Mouse (Mus musculus) heart, embryonic 12.5 days (tissue): ENCODE measurements around the gene Pik3ip1. TPM values are rescaled to one million over a fixed set of nuclear protein-coding genes. Genes with fewer than 3 reads are reported as not detected.

Experiments
- ATAC-seq: fragments of 200-750 bp; cut with Nextera tagmentation; 2 replicates; pipeline ENCODE4 v1.8.0; 2017; ENCODE audit warnings: moderate TSS enrichment, moderate library complexity; ENCODE audit not compliant: insufficient number of reproducible peaks, low FRiP score
- H3K27ac ChIP-seq: fragments of 300-500 bp; sonication (generic); 2 replicates; pipeline ENCODE4 v1.5.1; 2016; ENCODE audit warnings: mild to moderate bottlenecking, moderate library complexity; ENCODE audit not compliant: poor library complexity, severe bottlenecking
- H3K27me3 ChIP-seq: fragments of 300-500 bp; sonication (generic); replicated peaks from 2 replicates; pipeline ENCODE4 v1.6.1; 2016; ENCODE audit warnings: mild to moderate bottlenecking, moderate library complexity
- H3K36me3 ChIP-seq: fragments of 300-500 bp; sonication (generic); 2 replicates; pipeline ENCODE4 v1.6.1; 2016; ENCODE audit warnings: mild to moderate bottlenecking, moderate library complexity
- H3K4me1 ChIP-seq: fragments of 300-500 bp; sonication (generic); replicated peaks from 2 replicates; pipeline ENCODE4 v1.6.1; 2016; ENCODE audit warnings: mild to moderate bottlenecking
- H3K4me2 ChIP-seq: fragments of 300-500 bp; sonication (generic); 2 replicates; pipeline ENCODE4 v1.6.1; 2016; ENCODE audit warnings: mild to moderate bottlenecking, moderate library complexity
- H3K4me3 ChIP-seq: fragments of 300-500 bp; sonication (generic); 2 replicates; pipeline ENCODE4 v1.5.1; 2016; ENCODE audit warnings: mild to moderate bottlenecking
- H3K9ac ChIP-seq: fragments of 300-500 bp; sonication (generic); 2 replicates; pipeline ENCODE4 v1.6.1; 2016; ENCODE audit warnings: mild to moderate bottlenecking, moderate library complexity
- H3K9me3 ChIP-seq: fragments of 300-500 bp; sonication (generic); replicated peaks from 2 replicates; pipeline ENCODE4 v1.6.1; 2016; ENCODE audit warnings: mild to moderate bottlenecking, moderate library complexity
- WGBS: fragments of 180-500 bp; shearing (Covaris S2); methylation state at CpG from one replicate; pipeline ENCODE4 v1.1.7; 2016; 5-methylcytosine and 5-hydroxymethylcytosine counted together
- polyA plus RNA-seq: library from polyadenylated mRNA; unstranded; fragments of >200 nt; fragmentation: Nextera tagmentation; extraction: Ambion mirVana; gene quantifications from 2 replicates; pipeline ENCODE4 v1.2.1, GENCODE M21; 2016

Gene Pik3ip1
- polyA plus RNA-seq, 1 experiment from 2014 or later, result 21.3 TPM

DNA sequence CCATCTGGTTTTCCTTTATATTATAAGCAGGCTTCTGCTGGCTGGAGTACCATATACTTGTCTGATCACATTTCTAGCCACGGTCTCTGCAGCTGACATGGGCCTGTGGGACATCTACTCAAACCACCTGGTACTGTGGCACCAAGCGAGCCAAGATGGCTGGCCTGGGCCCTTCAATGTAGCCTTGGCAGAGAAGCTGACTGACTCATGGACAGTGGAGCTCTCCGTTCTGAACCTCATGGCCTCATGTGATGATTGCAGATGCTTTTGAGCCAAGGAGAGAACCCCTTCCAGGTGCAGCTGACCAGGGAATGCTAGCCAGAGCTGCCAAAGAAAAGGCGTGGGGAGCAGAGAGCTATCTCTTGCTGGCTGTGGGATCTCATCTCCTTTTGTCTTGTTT, 24.4 kb upstream of the Pik3ip1 start:
- Histone ChIP-seq H3K36me3 (peaks cover 96% of the 10 kb centered on the region), H3K4me2 (no peak overlapping the region), H3K27ac (no peak overlapping the region), H3K9me3 (no peaks in the 10 kb centered on the region), H3K9ac (no peak overlapping the region), H3K27me3 (no peaks in the 10 kb centered on the region), H3K4me3 (no peak overlapping the region), H3K4me1 (peaks cover 21% of the 10 kb centered on the region)
- ATAC-seq, result no peak
- WGBS, result 88% methylated on average over 4 of the region's 4 CpGs

GRCm38 (mm10) chr11:3307875-3308274, 22.3 kb upstream of the Pik3ip1 start:
- Histone ChIP-seq H3K4me3 (no peak overlapping the region), H3K36me3 (peaks cover 90% of the 10 kb centered on the region), H3K27me3 (no peaks in the 10 kb centered on the region), H3K4me1 (peaks cover 15% of the 10 kb centered on the region), H3K9me3 (no peaks in the 10 kb centered on the region), H3K9ac (no peak overlapping the region), H3K4me2 (no peak overlapping the region), H3K27ac (no peak overlapping the region)
- ATAC-seq, result no peak
- WGBS, result 89% methylated on average over 3 of the region's 3 CpGs

DNA sequence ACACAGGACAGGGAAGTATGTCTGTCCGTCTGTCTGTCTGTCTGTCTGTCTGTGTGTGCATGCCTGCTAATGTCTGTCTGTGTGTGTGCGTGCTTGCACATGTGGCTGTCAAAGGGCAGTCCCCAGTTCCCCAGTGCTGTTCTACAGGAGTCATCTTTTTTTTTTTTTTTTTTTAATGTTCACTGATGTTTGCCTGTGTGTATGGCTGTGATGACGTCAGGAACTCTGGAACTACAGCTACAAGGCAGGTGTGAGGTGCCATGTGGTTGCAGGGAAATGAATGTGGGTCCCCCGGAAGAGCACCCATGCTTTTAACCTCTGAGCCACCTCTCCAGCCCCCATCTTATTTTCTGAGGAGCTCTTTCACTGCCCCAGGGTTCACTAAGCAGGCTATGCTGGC, 20.3 kb upstream of the Pik3ip1 start:
- Histone ChIP-seq H3K4me2 (no peak overlapping the region), H3K36me3 (peaks cover 73% of the 10 kb centered on the region), H3K27ac (no peak overlapping the region), H3K4me3 (no peak overlapping the region), H3K9me3 (no peaks in the 10 kb centered on the region), H3K27me3 (no peaks in the 10 kb centered on the region), H3K4me1 (peaks cover 13% of the 10 kb centered on the region), H3K9ac (no peak overlapping the region)
- no peak for ATAC-seq
- 93% methylated on average over 4 of the region's 4 CpGs for whole genome bisulfite sequencing

GRCm38 (mm10) chr11:3310789-3311585, 19.2 kb upstream of the Pik3ip1 start:
- Histone ChIP-seq H3K4me2 (no peak overlapping the region), H3K9ac (no peak overlapping the region), H3K9me3 (no peaks in the 10 kb centered on the region), H3K4me1 (peaks cover 13% of the 10 kb centered on the region), H3K27ac (no peak overlapping the region), H3K36me3 (peaks cover 62% of the 10 kb centered on the region), H3K27me3 (no peaks in the 10 kb centered on the region), H3K4me3 (no peak overlapping the region)
- no peak for ATAC-seq
- 76% methylated on average over 10 of the region's 10 CpGs for WGBS

DNA sequence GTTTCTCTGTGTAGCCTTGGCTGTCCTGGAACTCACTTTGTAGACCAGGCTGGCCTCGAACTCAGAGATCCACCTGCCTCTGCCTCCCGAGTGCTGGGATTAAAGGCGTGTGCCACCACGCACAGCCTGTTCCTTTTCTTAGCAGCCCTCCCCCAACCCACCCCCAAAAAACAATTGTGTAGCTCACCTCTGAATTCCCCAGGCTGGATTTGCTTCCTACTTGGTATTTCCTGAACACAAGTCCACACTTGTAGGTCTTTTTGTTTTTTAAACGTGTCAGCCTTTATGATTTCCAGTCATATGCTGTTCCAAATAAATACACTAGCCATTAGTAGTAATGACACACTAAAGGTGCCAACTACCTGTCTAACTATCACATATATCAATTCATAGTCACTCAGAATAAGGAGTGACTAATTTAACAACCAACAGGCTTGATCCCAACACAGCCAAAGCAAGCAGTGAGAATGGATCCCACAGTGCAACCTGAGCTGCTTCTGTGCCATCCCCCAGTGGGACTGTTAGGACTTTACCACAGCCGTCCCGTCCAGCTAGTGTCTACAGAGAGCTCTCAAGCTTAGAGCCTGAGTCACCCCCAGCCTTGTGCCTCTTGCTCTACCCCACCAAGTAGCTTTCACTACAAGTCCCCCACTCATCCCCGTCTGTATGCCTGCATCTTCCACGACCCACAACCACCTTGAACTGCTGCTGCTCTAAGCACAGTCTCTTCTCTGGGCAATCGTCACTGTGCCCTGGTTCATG, 18.4 kb upstream of the Pik3ip1 start:
- 82% methylated on average over 10 of the region's 10 CpGs for WGBS
- Histone ChIP-seq H3K9ac (no peak overlapping the region), H3K27me3 (no peaks in the 10 kb centered on the region), H3K4me3 (no peak overlapping the region), H3K4me2 (no peak overlapping the region), H3K36me3 (peaks cover 55% of the 10 kb centered on the region), H3K27ac (no peak overlapping the region), H3K4me1 (peaks cover 13% of the 10 kb centered on the region), H3K9me3 (no peaks in the 10 kb centered on the region)
- no peak for ATAC-seq

DNA sequence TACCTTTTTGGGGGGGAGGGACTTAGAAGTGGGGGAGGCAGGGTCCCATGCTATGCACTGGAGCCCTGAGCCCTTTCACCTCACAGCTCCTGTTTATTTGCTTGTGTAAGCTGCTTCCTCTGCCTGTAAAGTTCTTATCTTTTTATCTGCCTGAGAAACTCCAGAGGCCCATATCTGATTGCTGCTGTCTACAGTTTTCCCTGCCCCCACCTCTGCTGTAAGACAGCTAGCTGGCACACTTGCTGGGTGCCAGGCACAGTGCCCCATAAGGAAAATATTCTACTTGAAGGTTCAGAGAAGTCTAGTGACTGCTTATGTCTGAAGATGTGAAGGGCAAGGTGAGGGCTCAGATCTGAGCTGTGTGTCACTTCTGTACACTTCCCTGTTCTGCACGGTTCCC, 16.9 kb upstream of the Pik3ip1 start:
- Histone ChIP-seq H3K27ac (no peak overlapping the region), H3K4me1 (peaks cover 13% of the 10 kb centered on the region), H3K27me3 (no peaks in the 10 kb centered on the region), H3K4me2 (no peak overlapping the region), H3K4me3 (no peak overlapping the region), H3K36me3 (peaks cover 49% of the 10 kb centered on the region), H3K9ac (no peak overlapping the region), H3K9me3 (no peaks in the 10 kb centered on the region; the same call in 1 of the 2 replicates)
- WGBS, result 76% methylated on average over 1 of the region's 1 CpGs
- no peak for ATAC-seq

- H3K4me2 ChIP-seq, result no peak overlapping the region
- H3K9ac ChIP-seq, result no peak overlapping the region
- H3K4me1 ChIP-seq, result peaks cover 13% of the 10 kb centered on the region
- H3K4me3 ChIP-seq, result no peak overlapping the region
- 25% methylated on average over 2 of the region's 2 CpGs for WGBS
- ATAC-seq, result peak; percentile 45
- no peak overlapping the region for H3K27ac ChIP-seq
- peaks cover 40% of the 10 kb centered on the region for H3K36me3 ChIP-seq
- H3K27me3 ChIP-seq, result no peaks in the 10 kb centered on the region
- no peaks in the 10 kb centered on the region; the same call in 1 of the 2 replicates for H3K9me3 ChIP-seq
Measured at GRCm38 (mm10) chr11:3314148-3314547, 16.1 kb upstream of the Pik3ip1 start.

GRCm38 (mm10) chr11:3318286-3318685, 11.9 kb upstream of the Pik3ip1 start:
- no peak for ATAC-seq
- WGBS, result 84% methylated on average over 3 of the region's 3 CpGs

GRCm38 (mm10) chr11:3328271-3328670, 1.9 kb upstream of the Pik3ip1 start:
- Histone ChIP-seq H3K36me3 (peaks cover 2% of the 10 kb centered on the region; the same call in 1 of the 2 replicates), H3K4me2 (no peak overlapping the region), H3K4me3 (no peak overlapping the region), H3K4me1 (peaks cover 26% of the 10 kb centered on the region), H3K27ac (no peak overlapping the region), H3K9me3 (no peaks in the 10 kb centered on the region), H3K9ac (no peak overlapping the region), H3K27me3 (no peaks in the 10 kb centered on the region)
- ATAC-seq, result no peak
- 73% methylated on average over 5 of the region's 5 CpGs for WGBS

More at GRCm38 (mm10) chr11:3318286-3318685, 11.9 kb upstream of the Pik3ip1 start:
- Histone ChIP-seq H3K4me3 (no peak overlapping the region), H3K27me3 (no peaks in the 10 kb centered on the region), H3K4me2 (no peak overlapping the region), H3K9ac (no peak overlapping the region), H3K4me1 (no peaks in the 10 kb centered on the region), H3K36me3 (peaks cover 14% of the 10 kb centered on the region), H3K9me3 (no peaks in the 10 kb centered on the region; the same call in 1 of the 2 replicates), H3K27ac (no peak overlapping the region)

DNA sequence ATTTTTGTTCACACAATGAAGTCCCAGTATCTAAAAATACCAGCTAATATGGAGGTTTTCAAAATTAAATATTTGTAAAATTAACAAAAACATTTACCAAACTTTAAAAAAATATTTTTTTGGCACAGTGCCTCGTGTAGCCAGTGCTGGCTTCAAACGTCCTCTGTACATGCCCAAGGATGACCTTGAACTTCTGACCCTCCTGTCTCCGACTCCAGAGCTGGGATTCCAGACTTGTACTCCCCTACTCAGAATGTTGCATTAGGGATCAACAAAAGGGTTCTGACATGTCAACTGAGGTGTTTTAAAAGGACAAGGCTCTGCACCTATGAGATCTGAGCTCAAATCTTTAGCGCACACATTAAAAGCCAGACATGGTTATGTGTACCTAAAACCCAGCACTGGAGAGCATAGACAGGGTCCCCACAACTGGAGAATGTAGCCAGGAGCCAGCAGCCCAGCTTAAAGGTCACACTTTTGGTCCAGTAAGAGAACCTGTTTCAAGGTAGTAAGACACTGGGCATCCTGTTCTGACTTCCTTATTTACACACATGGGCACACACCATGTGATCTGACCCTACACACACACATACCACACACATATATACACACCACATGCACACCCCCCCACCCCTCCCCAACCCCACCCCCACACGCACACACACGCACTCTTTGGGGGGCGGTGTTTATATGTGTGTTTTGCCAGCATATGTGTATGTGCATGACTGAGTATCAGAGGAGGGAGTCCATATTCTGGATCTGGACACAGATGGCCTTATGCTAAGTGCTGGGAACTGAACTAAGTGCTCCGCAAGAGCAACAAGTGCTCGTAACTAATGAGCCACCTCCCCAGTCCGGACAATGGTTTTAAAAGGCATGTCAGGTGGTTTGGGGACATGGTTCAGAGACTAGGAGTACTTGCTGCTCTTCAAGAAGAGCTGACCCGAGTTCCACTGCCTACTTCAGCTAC, 1.1 kb upstream of the Pik3ip1 start:
- Histone ChIP-seq H3K9ac (no peak overlapping the region), H3K4me3 (no peak overlapping the region), H3K4me2 (no peak overlapping the region), H3K27me3 (no peaks in the 10 kb centered on the region), H3K36me3 (peaks cover 3% of the 10 kb centered on the region; the same call in 1 of the 2 replicates), H3K9me3 (no peaks in the 10 kb centered on the region), H3K4me1 (peaks cover 26% of the 10 kb centered on the region), H3K27ac (no peak overlapping the region)
- ATAC-seq, result no peak
- WGBS, result 70% methylated on average over 11 of the region's 11 CpGs
